Mouse (Mus musculus) stomach, postnatal 0 days (tissue): Measurements from ENCODE around the gene Gm28308. TPM values are rescaled to one million over a fixed set of nuclear protein-coding genes. Genes with fewer than 3 reads are reported as not detected.
A peak's percentile ranks its signal among the peaks of the same experiment; 100 is the strongest.

Experiments
- ATAC-seq: fragments of 200-750 bp; cut with Nextera tagmentation; 2 replicates; pipeline ENCODE4 v1.8.0; 2017; ENCODE audit not compliant: low FRiP score, low TSS enrichment
- DNase-seq: peaks from one replicate; pipeline ENCODE4 v3.0.0-alpha.2; 2016; ENCODE audit warnings: low spot score
- H3K27ac ChIP-seq: fragments of 300-500 bp; sonication (generic); replicated peaks from 2 replicates; pipeline ENCODE4 v1.5.1; 2014; ENCODE audit warnings: mild to moderate bottlenecking, control low read depth
- H3K27me3 ChIP-seq: fragments of 300-500 bp; sonication (generic); 2 replicates; pipeline ENCODE4 v1.6.1; 2014; ENCODE audit warnings: low read length; ENCODE audit not compliant: control insufficient read depth, insufficient read depth
- H3K36me3 ChIP-seq: fragments of 300-500 bp; sonication (generic); 2 replicates; pipeline ENCODE4 v1.6.1; 2014; ENCODE audit warnings: low read length, mixed read lengths; ENCODE audit not compliant: control insufficient read depth, insufficient read depth
- H3K4me1 ChIP-seq: fragments of 300-500 bp; sonication (generic); replicated peaks from 2 replicates; pipeline ENCODE4 v1.6.1; 2014; ENCODE audit warnings: antibody characterized with exemption; ENCODE audit not compliant: control insufficient read depth, insufficient read depth
- H3K4me2 ChIP-seq: fragments of 300-500 bp; sonication (generic); replicated peaks from 2 replicates; pipeline ENCODE4 v1.6.1; 2014; ENCODE audit warnings: low read depth, mild to moderate bottlenecking, control low read depth, moderate library complexity
- H3K4me3 ChIP-seq: fragments of 300-500 bp; sonication (generic); 2 replicates; pipeline ENCODE4 v1.5.1; 2014; ENCODE audit warnings: low read depth, low read length, control low read depth
- H3K9ac ChIP-seq: fragments of 300-500 bp; sonication (generic); 2 replicates; pipeline ENCODE4 v1.6.1; 2014; ENCODE audit warnings: mild to moderate bottlenecking, low read length, control low read depth, mixed read lengths
- H3K9me3 ChIP-seq: fragments of 300-500 bp; sonication (generic); 2 replicates; pipeline ENCODE4 v1.6.1; 2016; ENCODE audit warnings: low read length; ENCODE audit not compliant: control insufficient read depth
- CTCF ChIP-seq: IDR thresholded peaks from 2 replicates; pipeline ENCODE4 v1.5.1; 2016; ENCODE audit warnings: antibody characterized with exemption, low read depth, mild to moderate bottlenecking, moderate library complexity
- EP300 ChIP-seq: optimal IDR thresholded peaks from 2 replicates; pipeline ENCODE3; 2016; ENCODE audit warnings: antibody characterized with exemption
- WGBS: fragments of 180-500 bp; shearing (Covaris S2); extraction: QIAGEN DNeasy Blood & Tissue Kit; methylation state at CpG from one replicate; pipeline ENCODE4 v1.1.7; 2014; 5-methylcytosine and 5-hydroxymethylcytosine counted together
- polyA plus RNA-seq: library from polyadenylated mRNA; unstranded; fragments of >200 nt; fragmentation: Nextera tagmentation; extraction: Ambion mirVana; gene quantifications from 2 replicates; pipeline ENCODE4 v1.2.1, GENCODE M21; 2015

The Gm28308 gene
- polyA plus RNA-seq, 1 experiment from 2014 or later, result not detected

DNA sequence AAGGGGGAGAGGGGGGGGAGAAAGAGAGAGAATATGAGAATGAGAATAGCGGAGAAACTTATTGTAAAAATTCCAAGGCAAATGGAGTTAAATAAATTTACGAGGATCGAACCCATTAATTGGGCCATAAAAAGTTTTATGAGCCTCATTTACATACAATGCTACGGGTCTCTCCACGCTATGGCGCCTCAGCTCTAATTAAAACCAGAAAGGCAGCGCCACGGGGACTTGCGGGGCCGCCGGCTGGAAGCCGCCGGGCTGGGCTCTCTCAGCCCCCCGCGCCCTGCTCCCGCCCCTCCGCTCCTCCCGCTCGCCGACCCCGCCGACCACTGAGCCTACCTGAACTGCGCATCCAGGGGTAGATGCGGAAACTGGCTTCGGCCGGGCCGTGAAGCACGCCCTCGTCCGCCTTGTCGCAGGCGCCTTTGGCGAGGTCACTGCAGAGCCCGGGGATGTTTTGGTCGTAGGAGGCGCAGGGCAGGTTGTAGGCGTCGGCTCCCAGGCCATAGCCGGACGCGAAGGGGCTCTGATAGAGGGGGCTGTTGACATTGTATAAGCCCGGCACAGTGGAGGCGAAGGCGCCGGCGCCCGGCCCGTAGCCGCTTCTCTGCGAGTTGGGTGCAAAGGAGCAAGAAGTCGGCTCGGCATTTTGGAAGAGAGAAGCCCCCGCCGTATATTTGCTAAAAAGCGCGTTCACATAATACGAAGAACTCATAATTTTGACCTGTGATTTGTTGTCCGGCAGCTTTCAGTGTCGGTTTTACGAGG lies 3.7 kb upstream of the Gm28308 start:
- Histone ChIP-seq H3K27me3 (peaks cover 32% of the 10 kb centered on the region; the same call in 1 of the 2 replicates), H3K36me3 (no peaks in the 10 kb centered on the region), H3K9me3 (no peaks in the 10 kb centered on the region), H3K9ac (peak overlapping the region; percentile 56), H3K4me2 (peak overlapping the region; percentile 53), H3K4me1 (no peaks in the 10 kb centered on the region), H3K4me3 (peak overlapping the region; percentile 43), H3K27ac (peak overlapping the region; percentile 61; the same call in 1 of the 2 replicates)
- DNase-seq (no peak), ATAC-seq (no peak)
- TF ChIP-seq CTCF, result no peak
- TF ChIP-seq EP300, result no peak
- WGBS, result 3% methylated on average over 57 of the region's 60 CpGs

DNA sequence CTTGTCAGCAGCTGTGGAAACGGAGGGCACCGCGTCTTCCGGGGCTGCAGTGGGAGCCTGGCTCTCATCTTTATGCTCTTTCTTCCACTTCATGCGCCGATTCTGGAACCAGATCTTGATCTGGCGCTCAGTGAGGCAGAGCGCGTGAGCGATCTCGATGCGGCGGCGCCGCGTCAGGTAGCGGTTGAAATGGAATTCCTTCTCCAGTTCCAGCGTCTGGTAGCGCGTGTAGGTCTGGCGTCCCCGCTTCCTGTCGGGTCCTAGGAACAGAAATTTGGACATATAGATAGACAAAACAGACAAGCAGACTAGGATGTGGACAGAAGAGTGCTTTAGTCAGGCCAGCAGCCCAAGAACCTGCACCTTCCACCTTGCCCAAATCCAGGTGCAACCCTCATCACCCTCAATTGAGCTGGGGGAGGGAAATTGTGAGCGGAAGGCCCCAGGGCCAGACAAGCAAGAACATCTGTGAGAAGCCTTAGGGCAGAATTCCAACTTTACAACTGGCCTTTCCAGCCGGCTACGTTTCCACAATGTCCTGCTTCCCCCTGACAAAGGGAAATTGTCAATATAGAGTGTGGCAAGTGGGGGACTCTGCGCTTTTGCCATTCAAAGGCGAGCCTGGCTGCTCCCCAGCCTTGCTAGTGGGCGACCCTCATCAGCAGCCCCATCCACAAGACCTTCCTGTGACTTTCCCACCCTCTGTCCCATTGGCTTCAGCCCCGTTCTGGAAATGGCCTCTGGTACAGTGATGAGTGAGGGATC lies 2.8 kb upstream of the Gm28308 start:
- Histone ChIP-seq H3K4me3 (peak overlapping the region; percentile 43), H3K27ac (no peak overlapping the region), H3K4me1 (no peaks in the 10 kb centered on the region), H3K36me3 (no peaks in the 10 kb centered on the region), H3K27me3 (peaks cover 28% of the 10 kb centered on the region; the same call in 1 of the 2 replicates), H3K4me2 (peak overlapping the region; percentile 53), H3K9ac (no peak overlapping the region), H3K9me3 (no peaks in the 10 kb centered on the region)
- ATAC-seq, result no peak
- no peak for DNase-seq
- TF ChIP-seq EP300 (no peak), CTCF (no peak)
- WGBS, result 4% methylated on average over 30 of the region's 30 CpGs

DNA sequence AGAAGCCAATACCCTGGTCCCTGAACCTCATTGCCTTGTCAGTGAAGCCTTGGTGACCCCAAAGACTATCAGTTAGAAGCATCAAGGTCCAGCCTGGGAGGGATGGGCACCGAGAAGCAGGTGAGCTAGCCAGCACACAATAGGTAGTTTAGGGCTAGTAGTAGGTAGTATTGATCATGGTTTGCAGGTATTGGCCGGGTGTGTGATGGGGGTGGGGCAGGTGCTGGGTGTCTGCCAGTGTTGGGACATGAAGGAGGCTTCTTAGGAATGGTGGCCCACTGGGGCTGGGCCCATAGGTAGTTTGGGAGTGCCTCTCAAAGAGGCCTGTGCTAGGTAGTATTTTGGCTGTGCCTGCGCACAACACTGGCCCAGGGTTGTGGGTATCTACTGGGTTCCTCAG lies 1.9 kb upstream of the Gm28308 start:
- Histone ChIP-seq H3K9me3 (no peaks in the 10 kb centered on the region), H3K27me3 (peaks cover 23% of the 10 kb centered on the region; the same call in 1 of the 2 replicates), H3K4me3 (peak overlapping the region; percentile 1; the same call in 1 of the 2 replicates), H3K27ac (no peak overlapping the region), H3K4me2 (peak overlapping the region; percentile 53; the same call in 1 of the 2 replicates), H3K9ac (no peak overlapping the region), H3K36me3 (no peaks in the 10 kb centered on the region), H3K4me1 (no peaks in the 10 kb centered on the region)
- TF ChIP-seq CTCF, result no peak
- TF ChIP-seq EP300, result no peak
- ATAC-seq, result no peak
- no peak for DNase-seq
- 32% methylated on average over 3 of the region's 3 CpGs for WGBS

DNA sequence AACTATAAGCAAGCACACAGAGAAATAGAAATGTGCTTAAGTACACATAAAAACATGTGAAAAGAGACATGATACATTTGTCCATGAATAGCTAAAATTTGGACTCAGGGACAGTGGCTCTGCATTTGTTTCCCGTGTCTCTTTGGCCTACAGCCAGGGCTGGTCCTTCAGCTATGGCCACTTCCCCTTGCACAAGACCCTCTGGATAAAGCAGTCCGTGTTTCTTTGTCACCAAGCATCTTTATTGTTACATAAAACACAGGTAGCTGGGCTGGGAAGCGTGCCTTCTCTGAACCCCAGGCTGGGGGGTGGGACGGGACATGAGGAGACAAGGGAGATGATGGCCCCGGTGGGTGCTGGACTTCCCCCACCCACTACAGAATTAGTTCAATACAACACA lies 1.1 kb upstream of the Gm28308 start:
- Histone ChIP-seq H3K27ac (no peak overlapping the region), H3K9me3 (no peaks in the 10 kb centered on the region), H3K36me3 (no peaks in the 10 kb centered on the region), H3K27me3 (peaks cover 20% of the 10 kb centered on the region; the same call in 1 of the 2 replicates), H3K4me3 (no peak overlapping the region), H3K9ac (no peak overlapping the region), H3K4me2 (no peak overlapping the region; the same call in 1 of the 2 replicates), H3K4me1 (no peaks in the 10 kb centered on the region)
- DNase-seq (no peak), ATAC-seq (no peak)
- TF ChIP-seq EP300, result no peak
- WGBS, result 20% methylated on average over 5 of the region's 5 CpGs

DNA sequence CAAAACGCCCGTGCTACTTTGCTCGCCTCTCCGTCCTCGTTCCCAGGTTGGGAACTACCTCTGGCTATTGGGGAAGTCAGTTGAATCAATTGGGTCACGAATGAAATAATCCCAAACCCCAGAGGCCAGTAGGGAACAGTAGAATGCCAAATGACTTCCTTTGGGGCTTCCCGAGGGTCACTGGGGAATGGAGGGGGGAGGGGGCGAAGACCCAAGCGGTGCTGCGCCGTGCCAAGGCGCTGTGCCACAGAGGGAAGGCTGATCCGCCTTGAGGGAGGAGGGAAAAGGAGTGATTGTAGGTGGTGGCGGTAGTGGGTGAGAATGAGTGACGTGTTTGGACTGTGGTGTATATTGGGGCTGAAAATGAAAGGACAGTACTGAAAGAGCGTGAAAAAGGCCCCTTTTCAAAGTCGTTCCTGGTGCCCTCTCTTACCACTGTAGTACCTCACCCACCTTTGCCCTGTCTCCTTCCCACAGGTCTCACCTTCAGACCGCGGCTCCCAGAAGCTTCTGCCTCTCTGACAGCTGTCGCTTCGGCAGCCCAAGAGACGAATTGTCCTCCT lies 502 bp downstream of the Gm28308 start:
- no peak for TF ChIP-seq CTCF
- no peak for TF ChIP-seq EP300
- Histone ChIP-seq H3K4me3 (peak overlapping the region; percentile 55), H3K36me3 (no peaks in the 10 kb centered on the region), H3K9ac (peak overlapping the region; percentile 69), H3K4me1 (no peaks in the 10 kb centered on the region), H3K27me3 (peaks cover 23% of the 10 kb centered on the region; the same call in 1 of the 2 replicates), H3K4me2 (peak overlapping the region; percentile 47), H3K9me3 (no peaks in the 10 kb centered on the region), H3K27ac (peak overlapping the region; percentile 89)
- ATAC-seq, result no peak
- no peak for DNase-seq
- 13% methylated on average over 21 of the region's 22 CpGs for WGBS
